Mouse (Mus musculus): ENCODE results near the gene Ifit3b.
"Not testable (repeated sequence)": the region's sequence is repeated elsewhere in the genome, so short reads cannot be mapped to it uniquely, and the experiment has no call there.

The Ifit3b gene

GRCm38 (mm10) chr19:34607237-34608051, at the start of gene Ifit3b:
Gene Ifit3b (plus strand): TSS chr19:34607970.
- not testable (repeated sequence) for DNase-seq (ENCODE audit: low spot score in 2 of 2)

GRCm38 (mm10) chr19:34562556-34562955, 45.2 kb upstream of the Ifit3b start:
- DNase-seq (ENCODE audit: low spot score in 2 of 2) = no peak

GRCm38 (mm10) chr19:34566178-34566784, 41.5 kb upstream of the Ifit3b start:
- no peak for DNase-seq (ENCODE audit: low spot score in 2 of 2)

- DNase-seq (ENCODE audit: low spot score in 2 of 2) = no peak
Measured at GRCm38 (mm10) chr19:34568988-34569895, 38.5 kb upstream of the Ifit3b start.

- DNase-seq (ENCODE audit: low spot score in 2 of 2) = no peak
Measured at GRCm38 (mm10) chr19:34569896-34570476, 37.8 kb upstream of the Ifit3b start.

- no peak for DNase-seq (ENCODE audit: low spot score in 2 of 2)
Measured at GRCm38 (mm10) chr19:34571080-34571479, 36.7 kb upstream of the Ifit3b start.

- DNase-seq (ENCODE audit: low spot score in 2 of 2) = no peak
Measured at GRCm38 (mm10) chr19:34573650-34574049, 34.1 kb upstream of the Ifit3b start.

GRCm38 (mm10) chr19:34577121-34577520, 30.6 kb upstream of the Ifit3b start:
- DNase-seq (ENCODE audit: low spot score in 2 of 2) = no peak

GRCm38 (mm10) chr19:34582696-34583095, 25.1 kb upstream of the Ifit3b start:
- not testable (repeated sequence) for DNase-seq (ENCODE audit: low spot score in 2 of 2)

GRCm38 (mm10) chr19:34583126-34583766, 24.5 kb upstream of the Ifit3b start, which contains the start of gene Ifit3:
Gene Ifit3 (plus strand): TSS chr19:34583531.
- not testable (repeated sequence) for DNase-seq (ENCODE audit: low spot score in 2 of 2)

GRCm38 (mm10) chr19:34585740-34586458, 21.9 kb upstream of the Ifit3b start:
- not testable (repeated sequence) for DNase-seq (ENCODE audit: low spot score in 2 of 2)

GRCm38 (mm10) chr19:34587898-34588692, 19.7 kb upstream of the Ifit3b start:
- DNase-seq (ENCODE audit: low spot score in 2 of 2) = not testable (repeated sequence)

- DNase-seq (ENCODE audit: low spot score in 2 of 2) = no peak
Measured at GRCm38 (mm10) chr19:34588959-34589358, 18.8 kb upstream of the Ifit3b start.

- DNase-seq (ENCODE audit: low spot score in 2 of 2) = no peak
Measured at GRCm38 (mm10) chr19:34593456-34593855, 14.3 kb upstream of the Ifit3b start.

- not testable (repeated sequence) for DNase-seq (ENCODE audit: low spot score in 2 of 2)
Measured at GRCm38 (mm10) chr19:34594523-34594922, 13.2 kb upstream of the Ifit3b start.

- DNase-seq (ENCODE audit: low spot score in 2 of 2) = no peak
Measured at GRCm38 (mm10) chr19:34596811-34597210, 11.0 kb upstream of the Ifit3b start.

- DNase-seq (ENCODE audit: low spot score in 2 of 2) = no peak
Measured at GRCm38 (mm10) chr19:34598341-34598740, 9.4 kb upstream of the Ifit3b start.

GRCm38 (mm10) chr19:34599250-34599649, 8.5 kb upstream of the Ifit3b start:
- DNase-seq (ENCODE audit: low spot score in 2 of 2) = not testable (repeated sequence)

- DNase-seq (ENCODE audit: low spot score in 2 of 2) = not testable (repeated sequence)
Measured at GRCm38 (mm10) chr19:34601888-34602287, 5.9 kb upstream of the Ifit3b start, which contains the start of gene Ifit1bl1. Gene Ifit1bl1 (minus strand): TSS chr19:34601956.

All from thymus, postnatal 10 days (tissue).